Mouse (Mus musculus): ENCODE results near the gene Map4k3.
"Not testable (repeated sequence)": the region's sequence is repeated elsewhere in the genome, so short reads cannot be mapped to it uniquely, and the experiment has no call there.

The Map4k3 gene

GRCm38 (mm10) chr17:80621691-80622090, 106.6 kb downstream of the Map4k3 start:
- no peak for DNase-seq

GRCm38 (mm10) chr17:80620786-80621423, 107.4 kb downstream of the Map4k3 start:
- peak; percentile 74 for DNase-seq

- DNase-seq: peak; percentile 10
Measured at GRCm38 (mm10) chr17:80619556-80619955, 108.7 kb downstream of the Map4k3 start.

GRCm38 (mm10) chr17:80618890-80619289, 109.4 kb downstream of the Map4k3 start:
- no peak for DNase-seq

- DNase-seq: no peak
Measured at GRCm38 (mm10) chr17:80603806-80604205, 124.5 kb downstream of the Map4k3 start.

- no peak for DNase-seq
Measured at GRCm38 (mm10) chr17:80603079-80603625, 125.1 kb downstream of the Map4k3 start.

GRCm38 (mm10) chr17:80601371-80601770, 126.9 kb downstream of the Map4k3 start:
- peak; percentile 52 for DNase-seq

- no peak for DNase-seq
Measured at GRCm38 (mm10) chr17:80583051-80583450, 145.2 kb downstream of the Map4k3 start.

- DNase-seq: no peak
Measured at GRCm38 (mm10) chr17:80579901-80580300, 148.4 kb downstream of the Map4k3 start.

- no peak for DNase-seq
Measured at GRCm38 (mm10) chr17:80579089-80579488, 149.2 kb downstream of the Map4k3 start.

GRCm38 (mm10) chr17:80578041-80578440, 150.2 kb downstream of the Map4k3 start:
- DNase-seq: no peak

GRCm38 (mm10) chr17:80577639-80578038, 150.6 kb downstream of the Map4k3 start, which contains the start of gene Cdkl4:
Cdkl4 (minus strand) TSS chr17:80577813.
- no peak for DNase-seq

GRCm38 (mm10) chr17:80577214-80577613, 151.1 kb downstream of the Map4k3 start:
- DNase-seq: peak; percentile 42

GRCm38 (mm10) chr17:80575008-80575407, 153.3 kb downstream of the Map4k3 start:
- DNase-seq: no peak

- DNase-seq: no peak
Measured at GRCm38 (mm10) chr17:80574471-80574965, 153.8 kb downstream of the Map4k3 start.

GRCm38 (mm10) chr17:80572187-80572935, 155.9 kb downstream of the Map4k3 start:
- DNase-seq: no peak

- DNase-seq: no peak
Measured at GRCm38 (mm10) chr17:80571460-80571859, 156.8 kb downstream of the Map4k3 start.

- not testable (repeated sequence) for DNase-seq
Measured at GRCm38 (mm10) chr17:80569718-80570117, 158.6 kb downstream of the Map4k3 start.

- no peak for DNase-seq
Measured at GRCm38 (mm10) chr17:80568842-80569601, 159.3 kb downstream of the Map4k3 start.

GRCm38 (mm10) chr17:80568441-80568840, 159.8 kb downstream of the Map4k3 start:
- no peak for DNase-seq

- peak; percentile 42 for DNase-seq
Measured at GRCm38 (mm10) chr17:80564611-80564924, 163.7 kb downstream of the Map4k3 start.

- not testable (repeated sequence) for DNase-seq
Measured at GRCm38 (mm10) chr17:80563762-80564610, 164.3 kb downstream of the Map4k3 start.

Measured in lung, postnatal 14 days (tissue).